Mouse (Mus musculus) kidney, adult 2 months (tissue): ENCODE data around the gene Adk.
A peak's percentile ranks its signal among the peaks of the same experiment; 100 is the strongest.

ENCODE experiments used
- CTCF ChIP-seq: fragments of 200-500 bp; conservative IDR thresholded peaks from 2 replicates; pipeline ENCODE4 v1.5.1; 2011; ENCODE audit warnings: low read depth, mild to moderate bottlenecking, control low read depth, low read length, moderate library complexity, mixed read lengths; ENCODE audit not compliant: insufficient read depth, insufficient read length
- POLR2A ChIP-seq: fragments of 200-500 bp; IDR thresholded peaks from one replicate; pipeline ENCODE4 v1.6.1; 2011; ENCODE audit warnings: low read depth, low read length, control low read depth

- TF ChIP-seq CTCF (peak; percentile 16; the same call in 1 of the 2 replicates), POLR2A (no peak)
Measured at GRCm38 (mm10) chr14:21069594-21069993, 17.2 kb downstream of the Adk start.
